Mouse (Mus musculus) megakaryocyte progenitor cell, adult 5-6 weeks (primary cell): ENCODE data around the gene Ankrd45. TPM values are rescaled to one million over a fixed set of nuclear protein-coding genes. Genes with fewer than 3 reads are reported as not detected.
A peak's percentile ranks its signal among the peaks of the same experiment; 100 is the strongest.
"Not testable (repeated sequence)": the region's sequence is repeated elsewhere in the genome, so short reads cannot be mapped to it uniquely, and the experiment has no call there.

ENCODE experiments used
- ATAC-seq: replicated peaks from 2 replicates; pipeline ENCODE4 v1.8.0; 2016; ENCODE audit warnings: mild to moderate bottlenecking, moderate TSS enrichment, inconsistent platforms; ENCODE audit not compliant: poor library complexity
- total RNA-seq, 2 experiments: library from RNA; stranded (forward) in 1 of 2; stranded (reverse) in 1 of 2; fragments of 157-497, 149-512 nt in 1 of 2; fragments of 200-1000 nt in 1 of 2; gene quantifications; 2 replicates each; pipeline versions ENCODE4 v1.2.3 to v1.2.4; 2015 to 2017

The Ankrd45 gene
- total RNA-seq, 2 experiments from 2014 or later, result not detected

GRCm38 (mm10) chr1:161183677-161184076, 41.2 kb downstream of the Ankrd45 start:
- ATAC-seq, result peak; percentile 35

- ATAC-seq, result no peak
These were observed 42.9 kb downstream of the Ankrd45 start for GRCm38 (mm10) chr1:161185431-161185830.

GRCm38 (mm10) chr1:161190253-161190910, 47.9 kb downstream of the Ankrd45 start:
- peak; percentile 55; the same call in 1 of the 2 replicates for ATAC-seq

DNA sequence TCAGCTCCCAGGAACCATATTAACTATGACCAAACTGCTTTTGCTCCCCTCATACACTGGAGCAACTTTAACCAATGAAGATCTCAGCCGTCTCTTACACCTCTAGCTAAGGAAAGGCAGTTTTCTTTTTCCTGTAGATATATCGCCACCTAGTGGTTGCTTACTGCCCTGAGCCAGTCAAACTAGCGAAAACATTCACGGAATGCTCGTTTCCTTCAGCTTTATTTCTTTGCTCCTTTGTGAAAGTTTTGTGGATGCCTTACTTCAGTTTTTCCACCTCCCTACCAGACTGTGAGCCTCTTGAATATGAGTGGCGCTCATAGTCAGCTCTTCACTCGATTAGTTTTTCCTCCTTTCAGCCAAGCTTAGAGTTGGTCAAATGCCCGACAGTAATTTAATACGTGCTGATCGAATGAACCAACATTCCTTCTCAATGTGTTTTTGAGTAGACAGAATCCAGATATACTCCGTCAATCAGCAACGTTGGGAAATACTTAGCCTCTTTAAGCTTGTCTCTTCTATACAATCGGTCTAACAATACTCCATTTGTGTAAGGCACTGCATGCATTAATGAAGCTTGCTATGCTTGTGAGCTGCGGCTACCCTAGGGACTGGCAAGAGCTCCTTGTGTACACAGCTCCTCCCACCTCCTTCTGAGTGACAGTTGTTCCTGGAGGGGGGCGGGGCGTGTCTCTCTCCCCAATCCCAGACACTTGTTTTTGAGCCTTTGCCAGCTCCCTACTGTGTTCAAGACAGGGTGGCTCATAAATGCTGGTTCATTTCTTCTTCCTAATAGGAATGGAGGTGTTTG, 53.3 kb downstream of the Ankrd45 start:
- peak; percentile 94 for ATAC-seq

DNA sequence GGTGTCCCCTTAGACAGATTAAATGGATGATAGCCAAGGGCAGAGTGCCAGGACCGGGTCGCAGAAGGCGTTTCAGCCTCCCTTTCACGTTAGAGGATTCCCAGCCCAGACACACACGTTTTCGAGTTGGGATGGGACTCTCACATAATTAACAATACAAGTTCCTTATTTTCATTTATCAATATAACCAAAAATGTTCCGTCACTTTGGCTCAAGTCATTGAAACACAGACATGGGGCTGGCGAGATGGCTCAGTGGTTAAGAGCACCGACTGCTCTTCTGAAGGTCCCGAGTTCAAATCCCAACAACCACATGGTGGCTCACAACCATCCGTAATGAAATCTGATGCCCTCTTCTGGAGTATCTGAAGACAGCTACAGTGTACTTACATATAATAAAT, 53.9 kb downstream of the Ankrd45 start:
- not testable (repeated sequence) for ATAC-seq

DNA sequence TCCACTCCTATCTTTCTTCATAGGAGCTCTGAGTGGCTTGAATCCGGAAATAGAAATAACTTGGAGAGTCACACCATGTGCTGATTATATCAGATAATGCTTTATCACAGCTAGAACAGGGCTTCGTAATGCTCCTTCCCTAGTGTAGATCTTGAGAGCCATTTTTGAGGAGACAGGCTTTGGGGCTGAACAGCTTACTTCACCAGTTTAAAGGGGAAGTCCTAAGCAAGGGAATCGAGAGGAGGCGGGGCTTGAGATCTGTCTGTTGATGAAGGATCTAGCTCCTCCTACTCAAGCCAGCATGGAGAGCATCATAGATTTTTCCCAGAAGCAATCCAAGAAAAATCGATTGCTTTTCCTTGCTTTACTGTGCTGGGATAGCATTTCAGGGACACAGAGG, 57.4 kb downstream of the Ankrd45 start:
- ATAC-seq, result 0 out of 2 replicates have a peak, but pooled peaks have one; percentile 17

DNA sequence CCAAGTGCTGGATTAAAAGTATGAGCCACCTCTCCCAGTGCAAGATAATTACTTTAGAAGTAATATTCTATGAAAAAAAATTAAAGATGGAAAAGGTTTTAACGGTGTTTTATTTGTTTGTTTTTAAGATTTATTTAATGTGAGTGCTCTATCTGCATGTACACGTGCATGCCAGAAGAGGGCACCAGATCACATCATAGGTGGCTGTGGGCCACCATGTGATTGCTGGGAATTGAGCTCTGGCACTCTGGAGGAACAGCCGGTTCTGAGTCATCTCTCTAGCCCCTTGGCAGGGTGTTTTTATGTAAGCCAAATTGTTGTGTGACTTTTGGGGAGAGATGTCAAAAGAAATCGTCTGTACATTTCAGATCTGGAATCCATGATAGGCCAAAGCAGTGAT, 72.0 kb downstream of the Ankrd45 start:
- ATAC-seq, result peak; percentile 96

DNA sequence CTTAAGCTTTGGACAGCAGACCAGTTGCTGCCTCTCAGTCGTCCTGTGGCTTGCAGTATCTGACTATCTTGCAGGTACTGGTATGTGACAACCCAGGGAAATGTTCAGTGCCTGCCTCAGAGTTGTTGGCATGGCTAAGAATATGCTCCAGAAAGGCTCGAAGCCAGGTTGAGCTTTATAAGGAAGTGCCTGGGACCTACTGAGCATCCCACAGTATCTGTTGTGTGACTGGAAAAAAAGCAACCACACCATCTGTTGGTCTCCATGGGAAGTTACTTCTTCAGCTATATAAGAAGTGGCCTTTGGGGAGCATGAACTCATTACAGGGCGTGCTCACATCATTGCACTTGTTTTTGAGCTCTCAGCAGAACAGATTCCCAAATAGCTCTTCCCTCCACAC, 77.3 kb downstream of the Ankrd45 start:
- 0 out of 2 replicates have a peak, but pooled peaks have one; percentile 6 for ATAC-seq

Other genes with a start within 250 kb of the Ankrd45 start
- 30.1 and 31.4 TPM in 2 replicates for gene Rc3h1, start 236.3 kb upstream of the Ankrd45 start, total RNA-seq (2015)
- 15.7 and 17.2 TPM in 2 replicates for gene Rc3h1, start 236.3 kb upstream of the Ankrd45 start, total RNA-seq (2017)
- 0.20 and 0.27 TPM in 2 replicates for gene Serpinc1, start 164.1 kb upstream of the Ankrd45 start, total RNA-seq (2015)
- 0.04 and 0.17 TPM in 2 replicates for gene Serpinc1, start 164.1 kb upstream of the Ankrd45 start, total RNA-seq (2017)
- gene Zbtb37, start 107.8 kb upstream of the Ankrd45 start, total RNA-seq (2015), result 4.8 and 7.1 TPM in 2 replicates
- 3.6 and 6.4 TPM in 2 replicates for gene Zbtb37, start 107.8 kb upstream of the Ankrd45 start, total RNA-seq (2017)
- 38.7 and 40.5 TPM in 2 replicates for gene Dars2, start 72.0 kb upstream of the Ankrd45 start, total RNA-seq (2015)
- gene Dars2, start 72.0 kb upstream of the Ankrd45 start, total RNA-seq (2017), result 35.8 and 43.6 TPM in 2 replicates
- gene Cenpl, start 72.0 kb upstream of the Ankrd45 start, total RNA-seq (2015), result 38.1 and 41.3 TPM in 2 replicates
- 7.3 and 8.3 TPM in 2 replicates for gene Cenpl, start 72.0 kb upstream of the Ankrd45 start, total RNA-seq (2017)
- gene Klhl20, start 11.2 kb upstream of the Ankrd45 start, total RNA-seq (2015), result 25.4 and 31.6 TPM in 2 replicates
- 14.2 and 19.9 TPM in 2 replicates for gene Klhl20, start 11.2 kb upstream of the Ankrd45 start, total RNA-seq (2017)
- not detected in 2 replicates for gene Tex50, start 16.6 kb downstream of the Ankrd45 start, total RNA-seq (2015)
- gene Tex50, start 16.6 kb downstream of the Ankrd45 start, total RNA-seq (2017), result not detected in 2 replicates
- gene Prdx6, start 108.5 kb downstream of the Ankrd45 start, total RNA-seq (2015), result 292 and 298 TPM in 2 replicates
- 334 and 393 TPM in 2 replicates for gene Prdx6, start 108.5 kb downstream of the Ankrd45 start, total RNA-seq (2017)